In the genomic region with DNA sequence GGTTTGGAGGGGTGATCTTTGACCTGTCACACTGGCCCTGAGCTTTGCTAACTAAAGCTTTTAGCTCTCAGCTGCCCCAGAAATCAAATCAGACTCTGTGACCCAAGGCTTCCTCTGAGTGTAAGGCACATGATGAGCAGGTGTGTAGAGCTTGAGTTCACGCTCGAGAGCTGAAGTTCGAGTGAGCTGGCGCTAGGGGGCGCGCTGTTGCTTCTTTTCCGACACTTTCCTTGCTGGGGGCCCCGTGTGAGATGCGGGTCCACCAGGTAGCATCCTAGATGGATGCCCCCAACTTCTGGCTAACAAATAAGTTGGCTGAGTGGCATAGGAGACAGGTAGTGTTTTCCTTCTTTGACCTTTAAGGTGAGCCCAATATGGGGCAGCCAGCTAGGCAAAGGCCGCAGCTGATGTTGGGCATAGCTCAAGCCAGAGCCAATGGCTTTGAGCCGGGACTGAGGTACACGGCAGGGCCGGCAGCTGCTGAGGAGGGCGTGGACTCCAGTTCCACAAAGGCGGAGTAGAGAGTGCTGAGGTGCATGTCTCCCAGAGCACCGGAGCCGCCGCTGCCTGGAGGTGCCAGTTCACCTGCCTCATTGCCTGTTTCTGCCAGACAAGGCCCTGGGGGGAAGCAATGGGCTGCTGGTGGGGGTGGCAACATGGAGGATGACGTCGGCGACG, we compare ENCODE assay signal across 10 mouse cellular contexts. TPM values are rescaled to one million over a fixed set of nuclear protein-coding genes. Genes with fewer than 3 reads are reported as not detected.
A peak's percentile ranks its signal among the peaks of the same experiment; 100 is the strongest.
DNase-seq lines count a peak whose midpoint lies in the region; ATAC-seq and TF ChIP-seq lines count a peak whose summit lies in the region.
"Had no signal": no experiment of that assay in that cellular context is flagged by ENCODE, and none has a peak within 500 bp of the region (broad histone marks: within the 10 kb centered on the region; RNA-seq: fewer than 3 reads in every experiment).

No protein-coding gene starts in this region.

- no peaks in the 10 kb centered on the region for H3K4me1 ChIP-seq in heart, postnatal 0 days (ENCODE audit: control insufficient read depth, insufficient read depth)
- H3K4me1 ChIP-seq in MEL (ENCODE audit: control insufficient read depth in 1 of 2, insufficient read depth in 2 of 2, low read length in 2 of 2), result peaks cover 0 to 17% of the 10 kb centered on the region in 2 experiments; a peak in 2 of 4 replicates
- H3K4me1 ChIP-seq in intestine, embryonic 15.5 days (replicated peaks), result peaks cover 15% of the 10 kb centered on the region
- H3K4me1 ChIP-seq in small intestine, adult 2 months (ENCODE audit: control insufficient read depth, insufficient read depth, insufficient read length, low read length), result peaks cover 16% of the 10 kb centered on the region
- H3K4me1 ChIP-seq: embryonic facial prominence, embryonic 12.5 days had no signal

- no peaks in the 10 kb centered on the region for H3K79me2 ChIP-seq in MEL (ENCODE audit: control insufficient read depth, insufficient read depth, low read length, poor library complexity)

- TF ChIP-seq CTCF in heart, postnatal 0 days (IDR thresholded peaks at IDR 0.05; ENCODE audit: low read depth), result peak; percentile 29
- TF ChIP-seq CTCF in MEL (IDR thresholded peaks at IDR 0.05 in 2 of 3, conservative IDR thresholded peaks at IDR 0.05 in 1 of 3; ENCODE audit: control insufficient read depth in 1 of 3, insufficient read depth in 1 of 3, low read depth in 2 of 3, low read length in 3 of 3, poor library complexity in 1 of 3, severe bottlenecking in 1 of 3), result peak; percentile 87 to 98 (median 92)
- TF ChIP-seq CTCF in small intestine, adult 2 months (IDR thresholded peaks at IDR 0.05; ENCODE audit: extremely low read depth, insufficient read length, insufficient replicate concordance, low read depth, low read length), result peak; percentile 85; the same call in 1 of the 2 replicates

- H3K4me2 ChIP-seq in heart, postnatal 0 days (ENCODE audit: low read depth, low read length), result no peak overlapping the region
- H3K4me2 ChIP-seq in intestine, embryonic 15.5 days (replicated peaks), result no peak overlapping the region
- H3K4me2 ChIP-seq: embryonic facial prominence, embryonic 12.5 days had no signal

- 17% methylated on average over 22 of the region's 22 CpGs for WGBS in heart, postnatal 0 days
- WGBS in intestine, embryonic 15.5 days, result 18% methylated on average over 22 of the region's 22 CpGs
- WGBS in small intestine, adult 2 months, result 19% methylated on average over 22 of the region's 22 CpGs

- TF ChIP-seq EP300 in heart, postnatal 0 days (IDR thresholded peaks at IDR 0.05; ENCODE audit: low read depth), result no peak
- no peak for TF ChIP-seq EP300 in MEL (IDR thresholded peaks at IDR 0.05; ENCODE audit: low read depth in 1 of 2, low read length in 2 of 2)

- H3K9me3 ChIP-seq in heart, postnatal 0 days (replicated peaks; ENCODE audit: control insufficient read depth, low read length), result no peaks in the 10 kb centered on the region
- H3K9me3 ChIP-seq in MEL (replicated peaks; ENCODE audit: insufficient read depth, low read length), result no peaks in the 10 kb centered on the region
- H3K9me3 ChIP-seq in intestine, embryonic 15.5 days, result no peaks in the 10 kb centered on the region
- H3K9me3 ChIP-seq: embryonic facial prominence, embryonic 12.5 days had no signal

- H3K27ac ChIP-seq in heart, postnatal 0 days (ENCODE audit: low read depth), result no peak overlapping the region
- no peak overlapping the region for H3K27ac ChIP-seq in MEL (ENCODE audit: control insufficient read depth, low read depth, low read length)
- no peak overlapping the region for H3K27ac ChIP-seq in intestine, embryonic 15.5 days
- no peak overlapping the region for H3K27ac ChIP-seq in small intestine, adult 2 months (ENCODE audit: insufficient read depth, low read depth, low read length)
- H3K27ac ChIP-seq: embryonic facial prominence, embryonic 12.5 days had no signal

- H3K9ac ChIP-seq in heart, postnatal 0 days (replicated peaks; ENCODE audit: low read depth, low read length), result no peak overlapping the region
- H3K9ac ChIP-seq in MEL (ENCODE audit: control insufficient read depth, low read depth, low read length, poor library complexity, severe bottlenecking), result no peak overlapping the region
- H3K9ac ChIP-seq in intestine, embryonic 15.5 days, result no peak overlapping the region
- H3K9ac ChIP-seq: embryonic facial prominence, embryonic 12.5 days had no signal

- no peaks in the 10 kb centered on the region for H3K36me3 ChIP-seq in heart, postnatal 0 days (replicated peaks; ENCODE audit: control insufficient read depth, insufficient read depth, low read length)
- peaks cover 0 to 2% of the 10 kb centered on the region in 2 experiments; a peak in 2 of 4 replicates for H3K36me3 ChIP-seq in MEL (ENCODE audit: control insufficient read depth in 1 of 2, insufficient read depth in 2 of 2, low read length in 2 of 2)
- H3K36me3 ChIP-seq in intestine, embryonic 15.5 days, result no peaks in the 10 kb centered on the region
- no peaks in the 10 kb centered on the region for H3K36me3 ChIP-seq in small intestine, adult 2 months (ENCODE audit: control insufficient read depth, insufficient read depth, low read length)
- H3K36me3 ChIP-seq: embryonic facial prominence, embryonic 12.5 days had no signal

- no peak for TF ChIP-seq POLR2A in MEL (IDR thresholded peaks at IDR 0.05; ENCODE audit: control insufficient read depth in 1 of 2, insufficient read depth in 1 of 2, low read depth in 1 of 2, low read length in 2 of 2, poor library complexity in 1 of 2)
- TF ChIP-seq POLR2A in small intestine, adult 2 months (IDR thresholded peaks at IDR 0.05; ENCODE audit: low read depth, low read length), result no peak

- TF ChIP-seq RAD21 in MEL (IDR thresholded peaks at IDR 0.05; ENCODE audit: low read depth, low read length), result peak; percentile 36

- no peak overlapping the region for H3K4me3 ChIP-seq in heart, postnatal 0 days (ENCODE audit: low read depth, low read length)
- no peak overlapping the region for H3K4me3 ChIP-seq in MEL (ENCODE audit: control insufficient read depth in 1 of 2, insufficient read depth in 1 of 2, low read depth in 2 of 2, low read length in 2 of 2)
- no peak overlapping the region for H3K4me3 ChIP-seq in intestine, embryonic 15.5 days (replicated peaks)
- no peak overlapping the region for H3K4me3 ChIP-seq in small intestine, adult 2 months (ENCODE audit: low read depth, low read length)
- H3K4me3 ChIP-seq: embryonic facial prominence, embryonic 12.5 days had no signal

- H3K27me3 ChIP-seq in heart, postnatal 0 days (ENCODE audit: control insufficient read depth, insufficient read depth, low read length), result no peaks in the 10 kb centered on the region
- no peaks in the 10 kb centered on the region for H3K27me3 ChIP-seq in MEL (ENCODE audit: control insufficient read depth in 1 of 2, insufficient read depth in 2 of 2, low read length in 2 of 2)
- H3K27me3 ChIP-seq in intestine, embryonic 15.5 days (replicated peaks), result no peaks in the 10 kb centered on the region
- no peaks in the 10 kb centered on the region for H3K27me3 ChIP-seq in small intestine, adult 2 months (ENCODE audit: control insufficient read depth, insufficient read depth, low read length)
- H3K27me3 ChIP-seq: embryonic facial prominence, embryonic 12.5 days had no signal

- intact Hi-C loops in heart, postnatal 25 days (cut with DNase I), result no loop called here
- intact Hi-C loops in left cerebral cortex, postnatal 10 days (cut with DNase I), result loop anchor here (5.0 kb wide), 1 partner anchor 94 kb away; no protein-coding TSS in a partner anchor

- ATAC-seq in heart, postnatal 0 days (ENCODE audit: insufficient read depth, low read depth), result no peak
- 0 out of 2 replicates have a peak, but pooled peaks have one; percentile 24 for ATAC-seq in intestine, embryonic 15.5 days

- no peak for DNase-seq in heart, postnatal 0 days (ENCODE audit: low spot score)
- no peak for DNase-seq in heart, postnatal 25 days (ENCODE audit: low spot score)
- DNase-seq in A20 (ENCODE audit: low read depth, low spot score) (peak; percentile 78), MEL (ENCODE audit: low read depth, low spot score) (peak; percentile 79)
- DNase-seq in left cerebral cortex, postnatal 10 days (ENCODE audit: extremely low spot score in 1 of 2, low spot score in 2 of 2), result no peak
- DNase-seq in frontal cortex, postnatal 10 days (ENCODE audit: low spot score in 2 of 2), result no peak

RNA-seq across cellular contexts. Expression of a gene that starts 15.2 kb away (rescaled TPM):
- 52.9 and 57.3 TPM in 2 replicates for total RNA-seq in heart, postnatal 0 days (2014; rRNA removed; ENCODE audit: low replicate concordance)
- polyA plus RNA-seq in heart, postnatal 0 days (2015; fragmentation: Nextera tagmentation; extraction: Ambion mirVana), result 20.9 and 24.8 TPM in 2 replicates
- total RNA-seq in heart, postnatal 25 days (2021), result 1 to 10 TPM; 4.2 to 4.6 TPM
- total RNA-seq in MEL (2012; rRNA removed), result 61.7 and 63.0 TPM in 2 replicates
- 100 to 1,000 TPM in 1 of 2 experiments, not detected in 1; 140 TPM for polyA plus RNA-seq in MEL (2012; ENCODE audit: insufficient read depth in 1 of 2, insufficient read length in 2 of 2, low read depth in 1 of 2, low replicate concordance in 2 of 2, missing spikeins in 1 of 2)
- 33.5 and 34.6 TPM in 2 replicates for polyA plus RNA-seq in intestine, embryonic 15.5 days (2015; fragmentation: Nextera tagmentation; extraction: Ambion mirVana)
- 12.7 and 13.3 TPM in 2 replicates for polyA plus RNA-seq in small intestine, adult 2 months (2012; rRNA removed)
- 10 to 100 TPM; 34.6 to 35.8 TPM for total RNA-seq in left cerebral cortex, postnatal 10 days (2021)

RNA-seq across cellular contexts. Expression of a gene that starts 27.9 kb away (rescaled TPM):
- total RNA-seq in heart, postnatal 0 days (2014; rRNA removed; ENCODE audit: low replicate concordance), result not detected in 2 replicates
- polyA plus RNA-seq in heart, postnatal 0 days (2015; fragmentation: Nextera tagmentation; extraction: Ambion mirVana), result not detected in 2 replicates
- total RNA-seq in heart, postnatal 25 days (2021), result not detected
- total RNA-seq in MEL (2012; rRNA removed), result not detected in 2 replicates
- not detected for polyA plus RNA-seq in MEL (2012; ENCODE audit: insufficient read depth in 1 of 2, insufficient read length in 2 of 2, low read depth in 1 of 2, low replicate concordance in 2 of 2, missing spikeins in 1 of 2)
- polyA plus RNA-seq in intestine, embryonic 15.5 days (2015; fragmentation: Nextera tagmentation; extraction: Ambion mirVana), result not detected in 2 replicates
- 0.06 TPM in 1 of 2 replicates, not detected in the other for polyA plus RNA-seq in small intestine, adult 2 months (2012; rRNA removed)
- total RNA-seq in left cerebral cortex, postnatal 10 days (2021), result not detected
- total RNA-seq: layer of hippocampus, postnatal 14 days had no signal

RNA-seq across cellular contexts. Expression of a gene that starts 30.3 kb away (rescaled TPM):
- 36.0 and 39.7 TPM in 2 replicates for total RNA-seq in heart, postnatal 0 days (2014; rRNA removed; ENCODE audit: low replicate concordance)
- polyA plus RNA-seq in heart, postnatal 0 days (2015; fragmentation: Nextera tagmentation; extraction: Ambion mirVana), result 31.2 and 32.3 TPM in 2 replicates
- 10 to 100 TPM; 23.0 to 23.6 TPM for total RNA-seq in heart, postnatal 25 days (2021)
- 27.6 and 28.5 TPM in 2 replicates for total RNA-seq in MEL (2012; rRNA removed)
- 10 to 100 TPM; 51.2 to 97.1 TPM for polyA plus RNA-seq in MEL (2012; ENCODE audit: insufficient read depth in 1 of 2, insufficient read length in 2 of 2, low read depth in 1 of 2, low replicate concordance in 2 of 2, missing spikeins in 1 of 2)
- polyA plus RNA-seq in intestine, embryonic 15.5 days (2015; fragmentation: Nextera tagmentation; extraction: Ambion mirVana), result 78.6 and 85.0 TPM in 2 replicates
- 47.6 and 70.8 TPM in 2 replicates for polyA plus RNA-seq in small intestine, adult 2 months (2012; rRNA removed)
- total RNA-seq in left cerebral cortex, postnatal 10 days (2021), result 10 to 100 TPM; 72.3 to 76.6 TPM

RNA-seq across cellular contexts. Expression of a gene that starts 35.7 kb away (rescaled TPM):
- total RNA-seq in heart, postnatal 0 days (2014; rRNA removed; ENCODE audit: low replicate concordance), result 32.5 and 50.7 TPM in 2 replicates
- 15.1 and 15.2 TPM in 2 replicates for polyA plus RNA-seq in heart, postnatal 0 days (2015; fragmentation: Nextera tagmentation; extraction: Ambion mirVana)
- total RNA-seq in heart, postnatal 25 days (2021), result under 1 TPM; 0.50 to 0.52 TPM
- 3.0 and 4.0 TPM in 2 replicates for total RNA-seq in MEL (2012; rRNA removed)
- polyA plus RNA-seq in MEL (2012; ENCODE audit: insufficient read depth in 1 of 2, insufficient read length in 2 of 2, low read depth in 1 of 2, low replicate concordance in 2 of 2, missing spikeins in 1 of 2), result 1 to 10 TPM in 1 of 2 experiments, not detected in 1; 8.1 TPM
- 23.1 and 29.0 TPM in 2 replicates for polyA plus RNA-seq in intestine, embryonic 15.5 days (2015; fragmentation: Nextera tagmentation; extraction: Ambion mirVana)
- 8.8 and 11.7 TPM in 2 replicates for polyA plus RNA-seq in small intestine, adult 2 months (2012; rRNA removed)
- total RNA-seq in left cerebral cortex, postnatal 10 days (2021), result 100 to 1,000 TPM; 291 to 324 TPM

RNA-seq across cellular contexts. Expression of a gene that starts 57.1 kb away (rescaled TPM):
- total RNA-seq in heart, postnatal 0 days (2014; rRNA removed; ENCODE audit: low replicate concordance), result 16.8 and 23.4 TPM in 2 replicates
- 5.5 and 6.8 TPM in 2 replicates for polyA plus RNA-seq in heart, postnatal 0 days (2015; fragmentation: Nextera tagmentation; extraction: Ambion mirVana)
- total RNA-seq in heart, postnatal 25 days (2021), result under 1 TPM; 0.62 to 0.67 TPM
- 40.1 and 50.9 TPM in 2 replicates for total RNA-seq in MEL (2012; rRNA removed)
- 100 to 1,000 TPM in 1 of 2 experiments, 10 to 100 TPM in 1; 77.5 to 274 TPM for polyA plus RNA-seq in MEL (2012; ENCODE audit: insufficient read depth in 1 of 2, insufficient read length in 2 of 2, low read depth in 1 of 2, low replicate concordance in 2 of 2, missing spikeins in 1 of 2)
- polyA plus RNA-seq in intestine, embryonic 15.5 days (2015; fragmentation: Nextera tagmentation; extraction: Ambion mirVana), result 26.8 and 28.3 TPM in 2 replicates
- polyA plus RNA-seq in small intestine, adult 2 months (2012; rRNA removed), result 5.1 and 7.5 TPM in 2 replicates
- 1 to 10 TPM; 3.1 to 3.9 TPM for total RNA-seq in left cerebral cortex, postnatal 10 days (2021)

Comparison
In these comparisons a context has a peak if more than half of its experiments do, and no peak if none do; other contexts are left out.
1. DNase-seq: peak in A20 (single experiment) and MEL (single experiment); none in heart, postnatal 0 days (single experiment), heart, postnatal 25 days (single experiment), left cerebral cortex, postnatal 10 days (0 of 2) and frontal cortex, postnatal 10 days (0 of 2).
2. CTCF ChIP-seq: peak in every context shown above with its lines; median percentile 92 in MEL; 85 in small intestine, adult 2 months; 29 in heart, postnatal 0 days.